Mouse (Mus musculus): ENCODE data around the gene Tep1.
"Not testable (repeated sequence)": the region's sequence is repeated elsewhere in the genome, so short reads cannot be mapped to it uniquely, and the experiment has no call there.

Tep1 gene

GRCm38 (mm10) chr14:50869889-50870804, at the start of gene Tep1:
TSS of gene Tep1 (minus strand) at chr14:50870560.
- peak; percentile 84 to 95 for DNase-seq (ENCODE audit: inconsistent age in 2 of 2, low spot score in 1 of 2)

DNA sequence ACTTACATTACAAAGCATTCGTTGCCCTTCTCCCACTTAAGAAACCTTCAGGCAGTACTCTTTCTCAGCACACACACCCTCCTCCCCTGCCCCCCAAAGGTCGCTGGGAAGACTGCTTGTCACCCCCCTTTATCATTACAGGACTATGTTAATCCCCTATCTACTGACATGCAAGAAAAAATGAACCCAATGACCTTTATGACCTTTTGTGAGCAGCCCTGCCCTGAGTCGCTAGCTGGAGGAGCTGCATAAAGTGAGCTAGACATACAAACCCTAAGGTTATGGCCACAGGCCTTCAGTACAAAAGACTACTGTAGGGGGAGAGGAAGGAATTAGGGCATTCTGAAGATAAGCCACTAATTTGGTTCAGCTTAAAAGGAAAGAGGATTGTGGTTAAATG, 41.0 kb upstream of the Tep1 start:
- no peak for DNase-seq (ENCODE audit: inconsistent age in 2 of 2, low spot score in 1 of 2)

GRCm38 (mm10) chr14:50908126-50908525, 37.8 kb upstream of the Tep1 start:
- no peak for DNase-seq (ENCODE audit: inconsistent age in 2 of 2, low spot score in 1 of 2)

DNA sequence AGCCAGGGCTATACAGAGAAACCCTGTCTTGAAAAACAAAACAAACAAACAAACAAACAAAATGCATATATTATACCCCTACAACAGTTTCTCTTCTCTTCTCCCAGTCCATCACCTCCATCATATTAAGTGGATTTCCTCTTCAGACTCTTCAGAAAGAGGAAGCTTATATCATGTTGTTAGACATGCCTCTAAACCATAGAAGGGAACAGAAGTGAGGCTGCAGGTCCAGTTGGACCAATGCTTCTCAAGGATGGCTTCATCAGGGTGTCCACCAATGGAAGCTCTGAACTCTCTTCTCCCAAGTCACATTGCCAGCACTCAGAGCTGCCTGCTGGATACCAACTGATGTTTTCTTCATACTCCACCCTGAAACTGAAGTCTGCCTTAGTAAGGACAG, 35.0 kb upstream of the Tep1 start:
- DNase-seq (ENCODE audit: inconsistent age in 2 of 2, low spot score in 1 of 2), result not testable (repeated sequence)

- no peak for DNase-seq (ENCODE audit: inconsistent age in 2 of 2, low spot score in 1 of 2)
Measured at GRCm38 (mm10) chr14:50904828-50905129, 34.4 kb upstream of the Tep1 start.

GRCm38 (mm10) chr14:50903973-50904827, 33.8 kb upstream of the Tep1 start:
- peak; percentile 44 to 75 for DNase-seq (ENCODE audit: inconsistent age in 2 of 2, low spot score in 1 of 2)

GRCm38 (mm10) chr14:50897992-50898391, 27.6 kb upstream of the Tep1 start:
- DNase-seq (ENCODE audit: inconsistent age in 2 of 2, low spot score in 1 of 2), result not testable (repeated sequence)

DNA sequence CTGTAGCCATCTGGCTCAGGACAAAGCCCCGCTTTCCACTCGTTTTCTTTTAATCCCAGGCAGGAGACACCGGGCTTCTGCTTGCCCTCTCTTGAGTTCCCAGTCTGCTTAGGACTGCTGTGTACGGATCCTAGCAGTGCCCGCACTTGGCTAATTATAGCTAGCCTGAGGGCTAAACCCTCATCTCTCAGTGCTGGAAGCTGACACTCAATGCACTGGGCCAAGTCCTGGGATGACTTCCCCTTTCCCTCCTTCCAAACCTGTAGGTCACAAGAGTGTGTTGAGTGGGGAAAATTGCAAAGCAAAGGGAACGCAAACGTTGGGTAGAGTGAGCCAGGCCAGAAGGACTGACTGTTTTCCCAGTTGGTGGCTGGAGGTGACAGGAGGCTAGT, 27.0 kb upstream of the Tep1 start, which contains the start of gene Klhl33:
TSS of gene Klhl33 (minus strand) at position 134 of the 392 bp plus-strand sequence.
- DNase-seq (ENCODE audit: inconsistent age in 2 of 2, low spot score in 1 of 2), result peak in 1 of 2 experiments; percentile 37

DNA sequence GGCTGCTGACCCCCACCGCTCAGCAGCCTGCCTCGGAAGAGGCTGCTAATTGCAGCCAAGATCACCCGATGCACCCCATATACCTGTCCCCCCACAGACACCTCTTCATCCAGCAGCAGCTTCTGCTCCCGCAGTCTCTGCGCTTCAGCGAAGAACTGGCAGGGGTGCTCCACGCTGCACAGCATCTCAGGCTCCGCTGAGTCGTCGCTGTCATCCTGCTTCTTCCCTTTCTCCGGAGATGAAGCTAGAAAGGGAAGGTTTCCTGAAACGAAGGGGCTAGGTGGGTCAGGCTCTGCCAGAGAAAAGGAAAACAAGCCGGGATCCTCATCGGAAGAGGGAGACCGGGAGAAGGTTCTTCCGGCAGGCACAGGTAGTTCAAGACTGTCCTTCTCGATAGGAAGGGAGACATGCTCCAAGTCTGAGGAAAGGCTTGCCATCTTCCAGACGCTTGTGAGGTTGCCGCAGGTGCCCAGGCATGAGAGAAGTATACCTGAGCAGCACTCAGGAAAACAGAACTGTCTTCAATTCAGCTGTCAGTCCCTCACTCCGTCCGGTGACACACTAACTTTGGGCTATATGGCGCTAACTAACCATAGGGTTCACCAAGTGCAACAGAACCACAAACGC, 26.5 kb upstream of the Tep1 start:
- DNase-seq (ENCODE audit: inconsistent age in 2 of 2, low spot score in 1 of 2), result peak in 1 of 2 experiments; percentile 68

- DNase-seq (ENCODE audit: inconsistent age in 2 of 2, low spot score in 1 of 2), result peak; percentile 61 to 91
Measured at GRCm38 (mm10) chr14:50895985-50896746, 25.8 kb upstream of the Tep1 start.

- DNase-seq (ENCODE audit: inconsistent age in 2 of 2, low spot score in 1 of 2), result no peak
Measured at GRCm38 (mm10) chr14:50895407-50895806, 25.0 kb upstream of the Tep1 start.

DNA sequence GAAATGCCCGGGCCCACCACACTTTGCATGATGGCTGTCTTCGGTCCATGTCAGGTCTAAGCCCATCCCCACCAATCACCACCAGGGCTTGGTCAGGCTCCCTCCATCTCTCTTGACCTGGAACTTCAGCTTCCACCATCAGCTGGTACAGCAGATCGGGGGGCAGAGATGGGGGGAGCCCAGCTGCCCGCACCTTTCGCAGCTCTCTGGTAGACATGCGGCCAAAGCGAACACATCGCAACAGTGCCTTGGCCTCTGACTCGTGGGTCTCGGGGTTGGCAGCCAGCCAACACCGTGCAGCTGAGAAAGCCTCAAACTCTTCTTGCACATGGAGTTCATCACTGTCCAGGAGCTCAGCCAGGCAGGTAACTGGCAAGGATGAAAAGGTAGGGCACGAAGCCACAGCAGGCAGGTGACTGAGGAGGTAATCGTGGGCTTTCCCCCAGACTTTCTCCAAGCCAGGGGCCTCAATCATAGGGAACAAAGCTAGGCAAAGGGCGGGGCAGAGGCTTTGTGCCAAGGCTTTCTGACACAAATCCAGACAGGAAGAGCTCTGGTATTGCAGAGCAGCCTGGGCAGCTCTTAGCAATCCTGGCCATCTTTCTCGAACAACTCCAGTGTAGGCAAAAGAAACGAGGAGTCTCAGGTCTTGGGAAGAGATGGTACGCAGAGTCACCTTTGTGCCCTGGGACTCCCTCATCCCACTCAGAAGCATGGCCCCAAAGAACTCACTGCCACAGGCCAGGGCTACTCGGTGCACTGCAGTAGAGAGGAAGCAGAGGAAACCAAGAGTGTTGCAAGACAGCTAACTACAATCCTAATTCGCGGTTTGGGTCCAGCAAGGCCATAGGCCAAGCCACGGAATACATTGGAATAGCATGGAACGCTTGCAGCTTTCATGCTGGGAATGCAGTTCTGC, 22.4 kb upstream of the Tep1 start:
- peak in 1 of 2 experiments; percentile 68 for DNase-seq (ENCODE audit: inconsistent age in 2 of 2, low spot score in 1 of 2)

DNA sequence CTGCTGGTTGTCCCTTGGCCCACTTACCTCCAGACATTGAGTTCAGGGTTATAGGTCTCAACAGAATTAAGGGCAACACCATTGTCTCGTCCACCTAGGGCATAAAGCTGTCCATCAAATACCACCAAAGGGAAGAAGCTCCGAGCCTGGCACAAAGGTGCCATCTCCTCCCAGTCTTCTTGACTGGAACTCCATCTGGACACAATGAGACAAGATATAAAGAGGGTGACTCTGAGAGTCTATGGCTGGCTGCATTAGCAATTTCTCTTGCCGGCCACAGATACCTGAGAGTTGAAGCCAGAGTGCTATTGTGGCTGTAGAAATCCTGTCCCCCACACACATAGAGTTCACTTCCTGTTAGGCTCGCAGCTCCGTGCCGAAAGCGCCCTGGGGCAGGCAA, 21.7 kb upstream of the Tep1 start:
- no peak for DNase-seq (ENCODE audit: inconsistent age in 2 of 2, low spot score in 1 of 2)

GRCm38 (mm10) chr14:50891621-50892020, 21.3 kb upstream of the Tep1 start:
- DNase-seq (ENCODE audit: inconsistent age in 2 of 2, low spot score in 1 of 2), result no peak

DNA sequence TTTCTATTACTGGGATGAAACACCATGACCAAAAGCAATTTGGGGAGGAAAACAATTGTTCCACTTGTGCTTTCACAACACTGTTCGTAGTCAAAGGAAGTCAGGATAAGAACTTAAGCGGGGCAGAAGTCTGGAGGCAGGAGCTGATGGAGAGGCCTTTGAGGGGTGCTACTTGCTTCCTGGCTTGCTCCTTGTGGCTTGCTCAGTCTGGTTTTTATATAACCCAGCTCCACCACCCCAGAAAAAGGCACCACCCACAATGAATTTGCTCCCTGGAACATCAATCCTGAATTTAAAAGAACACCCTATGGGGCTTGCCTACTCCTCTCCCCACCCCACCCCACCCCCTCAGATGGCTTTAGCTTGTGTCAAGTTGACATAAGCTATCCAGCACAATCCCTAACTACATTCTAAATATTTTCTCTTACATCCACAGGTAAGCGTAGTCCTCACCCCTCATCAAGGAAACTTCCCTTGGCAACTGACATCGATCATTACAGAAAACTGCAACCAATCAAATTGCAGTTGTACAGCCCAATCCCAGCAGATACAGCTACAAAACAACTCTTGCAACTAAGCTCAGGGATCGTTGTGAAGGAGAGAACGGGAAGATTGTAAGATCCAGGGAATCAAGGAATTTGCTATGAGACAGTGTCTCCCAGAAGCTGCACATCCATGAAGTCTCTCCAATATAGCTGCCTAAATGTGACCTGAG, 6.0 kb upstream of the Tep1 start:
- no peak for DNase-seq (ENCODE audit: inconsistent age in 2 of 2, low spot score in 1 of 2)

DNA sequence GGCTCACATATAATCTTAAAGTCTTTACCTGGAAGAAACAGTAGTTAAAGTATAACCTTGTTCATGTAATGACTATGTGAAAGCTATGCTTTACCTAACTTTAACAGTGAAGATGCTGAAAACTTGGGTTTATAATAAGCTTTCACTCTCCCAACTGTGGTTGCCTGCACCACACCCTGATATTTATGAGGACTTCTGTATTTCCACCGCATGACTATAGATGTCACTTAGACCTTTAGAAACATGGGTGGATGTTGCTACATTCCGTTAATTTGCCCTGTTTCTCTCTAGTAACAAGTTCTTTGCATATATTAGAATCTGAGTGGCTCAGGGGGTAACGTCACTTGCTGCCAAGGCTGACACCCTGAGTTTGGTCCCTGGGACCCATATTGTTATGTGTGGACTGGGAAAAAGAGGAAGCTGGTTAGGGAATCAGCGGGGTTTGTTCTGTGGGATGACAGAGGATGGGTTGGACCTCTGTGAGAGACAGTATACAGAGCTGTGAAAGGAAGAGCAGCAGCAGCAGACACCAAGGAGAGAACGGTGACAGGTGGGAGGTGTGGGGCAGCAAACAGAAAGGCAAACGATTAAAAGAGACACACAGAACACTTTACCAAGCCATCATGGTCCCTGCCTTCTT, 5.4 kb upstream of the Tep1 start:
- DNase-seq (ENCODE audit: inconsistent age in 2 of 2, low spot score in 1 of 2), result no peak

- no peak for DNase-seq (ENCODE audit: inconsistent age in 2 of 2, low spot score in 1 of 2)
Measured at GRCm38 (mm10) chr14:50875175-50875574, 4.8 kb upstream of the Tep1 start.

GRCm38 (mm10) chr14:50871284-50871683, 924 bp upstream of the Tep1 start:
- DNase-seq (ENCODE audit: inconsistent age in 2 of 2, low spot score in 1 of 2), result no peak

DNA sequence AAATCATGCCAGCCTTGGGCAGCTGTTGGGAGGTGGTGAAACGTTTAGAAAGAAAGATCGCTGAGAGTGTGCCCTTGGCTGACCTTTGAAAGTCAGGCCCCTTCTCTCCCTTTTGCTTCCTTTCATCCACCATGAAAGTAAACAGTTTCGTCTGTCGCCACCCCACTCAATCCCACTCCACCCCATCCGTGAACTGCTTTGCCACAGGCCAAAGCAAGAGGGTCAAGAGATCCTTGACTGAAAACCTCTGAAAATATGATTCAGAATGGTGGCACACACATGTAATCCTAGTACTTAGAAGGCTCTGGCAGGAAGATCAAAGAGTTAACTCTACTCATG, 414 bp upstream of the Tep1 start:
- DNase-seq (ENCODE audit: inconsistent age in 2 of 2, low spot score in 1 of 2), result no peak

All from adrenal gland, adult (tissue).